Mouse (Mus musculus): Measurements from ENCODE around the gene Olfr868.

DNA sequence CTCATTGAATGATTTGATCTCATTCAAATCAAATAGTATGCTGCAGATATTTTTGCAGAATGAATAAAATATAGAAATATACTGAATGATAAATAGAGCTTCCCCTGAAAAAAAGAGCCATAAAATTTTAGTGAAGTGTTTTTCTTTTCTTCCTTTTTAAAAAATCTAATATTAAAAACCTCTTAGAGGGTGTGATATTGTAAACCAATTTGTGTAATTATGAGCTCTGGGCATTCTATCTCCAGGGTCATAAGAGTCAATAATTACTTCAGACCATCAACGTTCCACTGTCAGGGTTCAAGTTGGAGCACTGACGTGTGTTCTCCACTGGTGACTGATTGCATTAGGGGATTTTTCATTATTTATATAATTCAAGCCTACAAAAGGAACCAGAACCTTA lies 30.3 kb downstream of the Olfr868 start, which contains the start of gene Olfr869:
- no peak for TF ChIP-seq CTCF (IDR thresholded peaks at IDR 0.05; ENCODE audit: extremely low read depth, insufficient read depth, low read length)
- TF ChIP-seq POLR2A (IDR thresholded peaks at IDR 0.05; ENCODE audit: extremely low read depth, insufficient read depth, low read length) = no peak

All from cortical plate, adult 2 months (tissue).